Mouse (Mus musculus) heart, adult 2 months (tissue): ENCODE data around the gene Fcf1. TPM values are rescaled to one million over a fixed set of nuclear protein-coding genes. Genes with fewer than 3 reads are reported as not detected.

Experiments used
- DNase-seq, 2 experiments: peaks; one replicate each; pipeline ENCODE4 v3.0.0; 2021
- H3K27ac ChIP-seq: fragments of 200-600 bp; 2 replicates; pipeline ENCODE4 v1.8.1; 2022
- H3K27me3 ChIP-seq: fragments of 200-500 bp; 2 replicates; pipeline ENCODE4 v1.6.1; 2012; ENCODE audit warnings: mild to moderate bottlenecking, low read length, inconsistent platforms, mixed read lengths; ENCODE audit not compliant: control insufficient read depth, insufficient read depth
- H3K36me3 ChIP-seq: fragments of 200-500 bp; 2 replicates; pipeline ENCODE4 v1.6.1; 2012; ENCODE audit warnings: low read length, inconsistent platforms; ENCODE audit not compliant: control insufficient read depth, insufficient read depth
- H3K4me1 ChIP-seq: fragments of 200-500 bp; 2 replicates; pipeline ENCODE4 v1.6.1; 2011; ENCODE audit warnings: low read length; ENCODE audit not compliant: control insufficient read depth, insufficient read depth
- H3K4me3 ChIP-seq: fragments of 200-600 bp; 2 replicates; pipeline ENCODE4 v1.8.1; 2022
- H3K79me2 ChIP-seq: fragments of 200-500 bp; replicated peaks from 2 replicates; pipeline ENCODE4 v1.6.1; 2012; ENCODE audit warnings: mild to moderate bottlenecking, inconsistent platforms, low read length, moderate library complexity, mixed read lengths; ENCODE audit not compliant: control insufficient read depth, insufficient read depth
- H3K9ac ChIP-seq: fragments of 200-500 bp; 2 replicates; pipeline ENCODE4 v1.6.1; 2012; ENCODE audit warnings: low read depth, mild to moderate bottlenecking, control low read depth, inconsistent platforms, low read length, mixed read lengths
- CTCF ChIP-seq: fragments of 200-600 bp; IDR thresholded peaks from 2 replicates; pipeline ENCODE4 v1.8.1; 2022; ENCODE audit warnings: antibody characterized with exemption, mild to moderate bottlenecking, moderate library complexity
- EP300 ChIP-seq: fragments of 200-500 bp; IDR thresholded peaks from 2 replicates; pipeline ENCODE4 v1.6.1; 2011; ENCODE audit warnings: low read depth, low read length, control low read depth; ENCODE audit not compliant: insufficient read depth
- POLR2A ChIP-seq: fragments of 200-500 bp; IDR thresholded peaks from 2 replicates; pipeline ENCODE4 v1.6.1; 2011; ENCODE audit warnings: mild to moderate bottlenecking, low read depth, low read length, control low read depth; ENCODE audit not compliant: insufficient read depth
- WGBS: fragments of 180-500 bp; shearing (Covaris S2); methylation state at CpG from one replicate; pipeline ENCODE4 v1.1.7; 2018; 5-methylcytosine and 5-hydroxymethylcytosine counted together
- intact Hi-C: fragments of 180-260 bp; cut with DNase I; formaldehyde crosslinking; loops from one replicate; pipeline ENCODE4 v1.15.1; 2025
- polyA plus RNA-seq: library from polyadenylated mRNA; depleted of rRNA; stranded (reverse); fragments of >200 nt; gene quantifications from 2 replicates; pipeline ENCODE4 v1.2.3, GENCODE M21; 2012
- total RNA-seq, 2 experiments: library from RNA; stranded (reverse); gene quantifications; 2 replicates each; pipeline ENCODE4 v1.2.3; 2021

Fcf1 gene
- total and polyA plus RNA-seq, 3 experiments, result 28.1 to 35.1 (median 31.8) TPM

DNA sequence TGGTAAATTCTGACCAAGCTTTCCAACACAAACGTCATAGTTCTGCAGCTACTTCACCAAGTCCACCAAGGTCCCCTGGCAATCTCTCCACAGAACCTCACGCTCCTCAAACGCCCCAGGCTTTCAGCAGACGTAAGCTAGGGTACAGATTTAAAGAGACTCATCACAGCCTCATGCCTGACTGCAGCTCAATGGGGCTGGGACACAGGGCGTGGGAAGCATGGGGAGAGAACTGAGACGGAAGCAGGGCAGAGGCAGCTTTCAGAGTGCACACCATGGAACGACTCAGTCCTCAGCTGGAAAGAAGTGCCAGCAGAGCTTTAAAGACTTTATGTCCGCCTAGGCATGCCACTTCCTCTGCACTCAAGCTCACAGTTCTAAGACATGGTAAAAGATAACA, 19.2 kb upstream of the Fcf1 start:
- Histone ChIP-seq H3K79me2 (peaks cover 2% of the 10 kb centered on the region; the same call in 1 of the 2 replicates), H3K27me3 (no peaks in the 10 kb centered on the region), H3K27ac (no peak overlapping the region), H3K4me1 (peaks cover 7% of the 10 kb centered on the region; the same call in 1 of the 2 replicates), H3K4me3 (no peak overlapping the region), H3K9ac (no peak overlapping the region; the same call in 1 of the 2 replicates), H3K36me3 (peaks cover 19% of the 10 kb centered on the region)
- WGBS, result 58% methylated on average over 8 of the region's 8 CpGs
- DNase-seq, result no peak
- TF ChIP-seq CTCF, result no peak
- TF ChIP-seq POLR2A, result no peak
- no peak for TF ChIP-seq EP300
- intact Hi-C loops, result no loop called here

DNA sequence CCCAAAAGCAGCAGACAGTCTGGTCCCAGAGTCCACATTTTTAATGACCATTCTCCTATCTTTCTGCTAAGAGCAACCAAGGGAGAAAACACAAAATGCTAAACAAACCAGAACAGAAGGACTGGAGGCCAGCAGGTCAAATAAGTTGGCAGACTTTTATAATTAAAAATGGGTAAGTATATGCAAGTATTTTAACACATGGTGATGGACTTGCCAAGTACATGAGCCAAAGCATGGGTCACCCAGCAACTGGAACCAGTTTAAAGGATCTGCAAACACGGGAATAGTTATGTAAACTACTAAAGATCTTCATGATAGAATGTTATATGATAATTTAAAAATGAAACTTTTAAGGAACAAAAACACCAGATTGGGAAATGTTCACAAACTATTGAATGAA, 18.3 kb upstream of the Fcf1 start:
- Histone ChIP-seq H3K4me1 (peaks cover 7% of the 10 kb centered on the region; the same call in 1 of the 2 replicates), H3K79me2 (peaks cover 2% of the 10 kb centered on the region; the same call in 1 of the 2 replicates), H3K9ac (no peak overlapping the region), H3K36me3 (peaks cover 19% of the 10 kb centered on the region), H3K27ac (no peak overlapping the region), H3K27me3 (no peaks in the 10 kb centered on the region), H3K4me3 (no peak overlapping the region)
- DNase-seq, result no peak
- TF ChIP-seq EP300 (no peak), CTCF (no peak), POLR2A (no peak)
- WGBS, result 38% methylated on average over 1 of the region's 1 CpGs
- intact Hi-C loops, result no loop called here

DNA sequence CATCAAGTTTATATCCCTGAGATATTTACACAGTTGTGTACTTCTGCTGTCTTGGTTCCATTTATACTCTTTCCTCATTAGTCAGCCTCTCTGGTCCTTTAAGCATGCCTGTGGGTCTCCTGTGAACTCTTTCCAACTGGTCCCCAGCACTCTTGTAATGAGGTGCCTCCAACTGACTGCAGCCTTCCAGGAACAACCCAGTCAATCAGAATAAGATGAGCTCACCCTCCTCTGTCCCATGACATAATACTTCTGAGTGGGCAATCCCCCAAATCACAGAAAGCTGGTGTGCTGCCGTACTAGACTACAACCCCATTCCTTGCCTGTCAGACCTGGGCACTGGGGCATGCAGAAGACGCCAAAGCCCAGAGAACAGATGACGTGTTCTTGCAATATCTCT, 14.4 kb upstream of the Fcf1 start:
- H3K36me3 ChIP-seq, result peaks cover 8% of the 10 kb centered on the region; the same call in 1 of the 2 replicates
- TF ChIP-seq EP300, result no peak
- TF ChIP-seq POLR2A, result no peak
- TF ChIP-seq CTCF, result no peak
- peaks cover 4% of the 10 kb centered on the region for H3K79me2 ChIP-seq
- no peak overlapping the region for H3K9ac ChIP-seq
- H3K27me3 ChIP-seq, result no peaks in the 10 kb centered on the region
- H3K4me3 ChIP-seq, result no peak overlapping the region
- no peak overlapping the region for H3K27ac ChIP-seq
- intact Hi-C loops, result no loop called here
- DNase-seq, result no peak
- peaks cover 3% of the 10 kb centered on the region; the same call in 1 of the 2 replicates for H3K4me1 ChIP-seq
- WGBS, result 69% methylated on average over 3 of the region's 3 CpGs

DNA sequence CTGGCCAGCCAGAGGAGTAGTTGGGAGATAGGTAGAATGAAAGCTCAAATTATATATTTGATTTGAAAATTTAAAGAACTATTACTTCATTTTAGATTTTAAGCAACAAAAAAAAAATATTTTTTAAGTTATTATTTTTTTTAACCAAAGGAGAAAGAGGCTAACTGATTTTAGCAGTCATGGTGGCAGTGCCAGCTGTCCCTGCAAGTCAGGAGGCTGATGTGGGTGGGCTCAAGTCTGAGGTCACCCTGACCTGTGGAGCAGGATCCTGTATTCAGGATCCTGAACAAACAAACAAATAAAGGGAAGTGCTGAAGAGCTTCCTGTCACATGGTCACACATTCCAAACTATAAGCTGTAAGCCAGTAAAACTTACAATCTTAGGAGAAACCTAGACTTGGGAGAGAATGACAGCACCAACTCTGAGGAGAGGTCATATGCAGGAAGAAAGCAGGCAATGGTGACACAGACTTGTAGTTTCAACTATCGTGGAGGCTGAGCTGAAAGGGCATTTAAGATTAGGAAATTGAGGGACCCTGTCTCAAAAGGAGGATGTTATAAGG, 11.8 kb upstream of the Fcf1 start:
- Histone ChIP-seq H3K27ac (no peak overlapping the region), H3K4me3 (no peak overlapping the region), H3K27me3 (no peaks in the 10 kb centered on the region), H3K9ac (no peak overlapping the region), H3K4me1 (peaks cover 2% of the 10 kb centered on the region; the same call in 1 of the 2 replicates), H3K79me2 (peaks cover 4% of the 10 kb centered on the region), H3K36me3 (peaks cover 2% of the 10 kb centered on the region)
- TF ChIP-seq CTCF (no peak), EP300 (no peak), POLR2A (no peak)
- intact Hi-C loops, result no loop called here
- WGBS, result 45% methylated on average over 1 of the region's 1 CpGs
- no peak for DNase-seq

DNA sequence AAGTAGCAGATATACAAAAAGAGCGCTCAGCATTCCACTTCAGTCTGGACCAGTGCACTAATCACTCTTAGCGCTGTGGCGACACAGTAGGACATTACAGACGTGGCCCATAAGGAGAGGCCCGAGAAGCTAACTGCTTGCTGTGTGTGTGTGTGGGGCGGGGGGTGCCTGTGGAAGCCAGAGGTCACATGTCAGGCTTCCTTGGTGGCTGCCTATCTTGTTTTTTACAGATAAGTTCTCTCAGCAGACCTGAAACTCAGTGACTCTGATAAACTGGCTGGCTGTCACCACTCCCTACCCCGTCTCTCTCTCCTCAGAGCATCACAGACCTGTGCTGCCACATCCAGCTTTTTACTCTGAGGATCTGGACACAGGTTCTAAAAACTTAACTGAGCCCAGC, 8.1 kb upstream of the Fcf1 start:
- no peak overlapping the region for H3K9ac ChIP-seq
- H3K79me2 ChIP-seq, result peaks cover 3% of the 10 kb centered on the region
- no peak for DNase-seq
- TF ChIP-seq EP300 (no peak), POLR2A (no peak), CTCF (no peak)
- H3K4me1 ChIP-seq, result peaks cover 2% of the 10 kb centered on the region; the same call in 1 of the 2 replicates
- 52% methylated on average over 7 of the region's 7 CpGs for WGBS
- H3K27ac ChIP-seq, result peak overlapping the region; percentile 66
- no peaks in the 10 kb centered on the region for H3K27me3 ChIP-seq
- intact Hi-C loops, result loop anchor here (10.0 kb wide), 1 partner anchor 178 kb away; no protein-coding TSS in a partner anchor
- peaks cover 2% of the 10 kb centered on the region for H3K36me3 ChIP-seq
- no peak overlapping the region for H3K4me3 ChIP-seq
